Mouse (Mus musculus) ES-Bruce4 (cell line): Measurements from ENCODE around the gene Tmem129.

Source experiments
- CTCF ChIP-seq: IDR thresholded peaks from one replicate; pipeline ENCODE4 v1.8.1; 2011; ENCODE audit warnings: low read depth, low read length
- POLR2A ChIP-seq: IDR thresholded peaks from one replicate; pipeline ENCODE4 v1.8.1; 2011; ENCODE audit warnings: low read length; ENCODE audit not compliant: insufficient read depth

GRCm38 (mm10) chr5:33629301-33629987 is 28.8 kb downstream of the Tmem129 start, which contains the start of the genes Fam53a and Gm9903:
- TF ChIP-seq POLR2A = peak; percentile 93
- no peak for TF ChIP-seq CTCF
